Mouse (Mus musculus) cortical plate, adult 2 months (tissue): ENCODE data around the gene Itk.

Experiments
- CTCF ChIP-seq: fragments of 200-500 bp; IDR thresholded peaks from 2 replicates; pipeline ENCODE4 v1.5.1; 2011; ENCODE audit warnings: mild to moderate bottlenecking, control low read depth, low read length; ENCODE audit not compliant: insufficient read depth; ENCODE audit errors: extremely low read depth
- POLR2A ChIP-seq: fragments of 200-500 bp; IDR thresholded peaks from 2 replicates; pipeline ENCODE4 v1.6.1; 2011; ENCODE audit warnings: mild to moderate bottlenecking, low read length, control low read depth; ENCODE audit not compliant: insufficient read depth; ENCODE audit errors: extremely low read depth

DNA sequence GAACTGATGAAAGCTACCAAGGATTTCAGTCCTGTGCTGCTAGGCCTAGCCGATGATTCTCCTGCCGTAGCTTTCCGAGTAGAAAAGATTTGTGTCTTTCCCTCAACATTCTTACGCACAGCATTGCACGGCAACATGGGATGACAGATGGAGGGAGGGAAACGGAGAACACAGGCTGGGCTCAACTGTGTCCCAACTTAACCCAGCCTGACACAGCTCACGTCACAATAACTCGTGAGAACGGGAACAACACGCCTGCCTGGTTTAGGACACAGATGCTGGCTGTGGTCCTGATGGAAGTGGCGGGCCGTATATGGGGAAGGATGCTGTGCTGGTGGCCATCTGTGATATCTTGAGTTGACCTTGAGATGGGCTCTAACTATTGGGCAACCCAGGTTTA is 110.6 kb downstream of the Itk start:
- TF ChIP-seq POLR2A (no peak), CTCF (no peak)
